Mouse (Mus musculus) erythroblast, embryonic 14.5 days (primary cell): Measurements from ENCODE around the gene Shld2.

ENCODE experiments used
- GATA1 ChIP-seq: IDR thresholded peaks from 2 replicates; pipeline ENCODE4 v1.6.1; 2012; ENCODE audit warnings: low read length, inconsistent platforms, mixed read lengths
- TAL1 ChIP-seq: IDR thresholded peaks from 3 replicates; pipeline ENCODE4 v1.6.1; 2012; ENCODE audit warnings: low read length, inconsistent platforms, mixed read lengths

DNA sequence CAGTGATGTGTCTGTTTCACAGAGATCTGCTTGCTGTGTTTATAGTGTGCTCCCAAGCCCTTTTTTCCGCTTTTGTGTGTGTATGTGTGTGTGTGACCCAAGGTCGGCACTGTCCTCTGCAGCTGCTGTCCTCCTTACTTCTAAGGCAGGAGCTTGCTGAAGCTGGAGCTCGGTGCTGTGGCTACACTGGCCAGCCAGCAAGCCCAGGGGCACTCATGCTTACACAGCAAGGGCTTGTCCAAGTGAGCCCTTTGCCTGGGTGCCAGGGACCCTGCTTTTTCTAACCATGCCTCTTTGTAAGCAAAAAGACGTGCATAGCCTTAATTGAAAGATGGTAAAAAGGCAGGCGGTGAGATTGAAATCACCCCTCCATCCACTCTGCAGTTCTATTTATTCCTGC, 22.2 kb upstream of the Shld2 start:
- TF ChIP-seq TAL1 (no peak), GATA1 (no peak)
